Comparison of ENCODE assay signal across 8 mouse cellular contexts in the genomic region with DNA sequence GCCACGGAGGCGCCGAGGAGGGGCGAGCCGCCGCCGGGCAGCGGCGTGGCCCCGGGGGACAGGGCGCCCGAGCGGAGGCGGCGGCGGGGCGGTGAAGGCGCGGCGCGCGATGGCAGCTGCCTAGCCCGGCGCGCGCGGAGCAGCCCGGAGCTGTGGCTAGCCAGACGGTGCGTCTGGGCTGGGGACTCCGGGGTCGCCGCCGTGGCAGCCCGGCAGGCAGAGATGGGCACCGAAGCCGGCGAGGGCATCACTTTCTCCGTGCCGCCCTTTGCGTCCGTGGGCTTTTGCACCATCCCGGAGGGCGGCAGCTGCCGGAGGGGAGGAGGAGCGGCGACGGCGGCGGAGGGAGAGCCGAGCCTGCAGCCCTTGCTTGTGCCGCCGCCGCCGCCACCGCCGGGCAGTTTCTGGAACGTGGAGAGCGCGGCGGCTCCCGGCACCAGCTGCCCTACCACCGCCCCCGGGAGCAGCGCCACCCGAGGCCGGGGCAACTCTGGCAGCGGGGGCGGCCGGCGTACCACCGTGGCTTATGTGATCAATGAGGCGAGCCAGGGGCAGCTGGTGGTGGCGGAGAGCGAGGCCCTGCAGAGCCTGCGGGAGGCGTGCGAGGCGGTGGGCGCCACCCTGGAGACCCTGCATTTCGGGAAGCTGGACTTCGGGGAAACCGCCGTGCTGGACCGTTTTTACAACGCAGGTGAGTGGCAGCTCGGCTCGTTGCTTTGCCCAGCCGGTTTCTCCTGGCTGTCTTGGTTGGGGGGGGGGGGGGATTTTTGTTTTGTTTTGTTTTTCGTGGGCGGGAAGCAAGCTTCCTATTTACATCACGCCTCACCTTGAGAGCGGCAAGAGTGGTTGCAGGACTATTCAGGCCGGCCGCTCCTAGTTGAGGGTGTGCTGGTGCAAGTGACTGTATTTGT. TPM values are rescaled to one million over a fixed set of nuclear protein-coding genes. Genes with fewer than 3 reads are reported as not detected.
DNase-seq lines count a peak whose midpoint lies in the region; ATAC-seq and TF ChIP-seq lines count a peak whose summit lies in the region.

Map3k5 (plus strand) TSS at position 89 of the 911 bp plus-strand sequence.

- DNase-seq in neural tube, embryonic 11.5 days (ENCODE audit: low spot score) = peak; percentile 74
- DNase-seq in neural tube, embryonic 10.5 days (ENCODE audit: extremely low spot score, low spot score) = no peak
- DNase-seq in cerebellum, adult 9-11 months = peak; percentile 71
- peak; percentile 34 for DNase-seq in gastrocnemius, adult 18-20 months (ENCODE audit: low spot score)
- DNase-seq in intestine, embryonic 14.5 days (ENCODE audit: low spot score) = peak; percentile 83
- peak; percentile 71 for DNase-seq in stomach, postnatal 0 days (ENCODE audit: low spot score)

- peak within 1 kb of the TSS; percentile 73 for H3K4me3 ChIP-seq in neural tube, embryonic 11.5 days (ENCODE audit: low read depth, low read length)
- peak within 1 kb of the TSS; percentile 74 for H3K4me3 ChIP-seq in intestine, embryonic 14.5 days (ENCODE audit: low read depth, low read length)
- H3K4me3 ChIP-seq in limb, embryonic 12.5 days (replicated peaks) = peak within 1 kb of the TSS; percentile 72
- peak within 1 kb of the TSS; percentile 67 for H3K4me3 ChIP-seq in midbrain, embryonic 12.5 days
- H3K4me3 ChIP-seq in stomach, postnatal 0 days (ENCODE audit: low read depth, low read length) = peak within 1 kb of the TSS; percentile 77

- under 1% methylated on average over 64 of the region's 95 CpGs for WGBS in neural tube, embryonic 11.5 days
- WGBS in intestine, embryonic 14.5 days = under 1% methylated on average over 88 of the region's 95 CpGs
- under 1% methylated on average over 92 of the region's 95 CpGs for WGBS in limb, embryonic 12.5 days
- under 1% methylated on average over 86 of the region's 95 CpGs for WGBS in midbrain, embryonic 12.5 days
- under 1% methylated on average over 55 of the region's 95 CpGs for WGBS in stomach, postnatal 0 days

- H3K9me3 ChIP-seq in neural tube, embryonic 11.5 days (ENCODE audit: control insufficient read depth, low read length) = no peaks in the 10 kb centered on the region
- H3K9me3 ChIP-seq in intestine, embryonic 14.5 days (ENCODE audit: control insufficient read depth, low read length) = no peaks in the 10 kb centered on the region
- no peaks in the 10 kb centered on the region for H3K9me3 ChIP-seq in limb, embryonic 12.5 days
- H3K9me3 ChIP-seq in midbrain, embryonic 12.5 days = no peaks in the 10 kb centered on the region
- H3K9me3 ChIP-seq in stomach, postnatal 0 days (ENCODE audit: control insufficient read depth, low read length) = no peaks in the 10 kb centered on the region

- H3K27me3 ChIP-seq in neural tube, embryonic 11.5 days (ENCODE audit: control insufficient read depth, insufficient read depth, low read length) = peaks cover 19% of the 10 kb centered on the region
- H3K27me3 ChIP-seq in intestine, embryonic 14.5 days (replicated peaks; ENCODE audit: control insufficient read depth, insufficient read depth, low read length) = peaks cover 2% of the 10 kb centered on the region; the same call in 1 of the 2 replicates
- peaks cover 28% of the 10 kb centered on the region for H3K27me3 ChIP-seq in limb, embryonic 12.5 days
- peaks cover 63% of the 10 kb centered on the region for H3K27me3 ChIP-seq in midbrain, embryonic 12.5 days
- no peaks in the 10 kb centered on the region for H3K27me3 ChIP-seq in stomach, postnatal 0 days (ENCODE audit: control insufficient read depth, insufficient read depth, low read length)

- H3K4me1 ChIP-seq in neural tube, embryonic 11.5 days (ENCODE audit: control insufficient read depth, insufficient read depth, low read length) = no peaks in the 10 kb centered on the region
- H3K4me1 ChIP-seq in intestine, embryonic 14.5 days (replicated peaks; ENCODE audit: control insufficient read depth, insufficient read depth, low read length) = peaks cover 12% of the 10 kb centered on the region
- H3K4me1 ChIP-seq in limb, embryonic 12.5 days (replicated peaks) = peaks cover 28% of the 10 kb centered on the region
- peaks cover 8% of the 10 kb centered on the region for H3K4me1 ChIP-seq in midbrain, embryonic 12.5 days
- H3K4me1 ChIP-seq in stomach, postnatal 0 days (replicated peaks; ENCODE audit: control insufficient read depth, insufficient read depth) = no peaks in the 10 kb centered on the region

- peak; percentile 80 for ATAC-seq in neural tube, embryonic 11.5 days (ENCODE audit: insufficient read depth, low FRiP score, low TSS enrichment)
- peak; percentile 65 for ATAC-seq in intestine, embryonic 14.5 days (replicated peaks; ENCODE audit: low FRiP score, low TSS enrichment, low read depth)
- ATAC-seq in limb, embryonic 12.5 days (ENCODE audit: insufficient number of reproducible peaks, insufficient read depth, low FRiP score, low TSS enrichment, low read depth) = peak; percentile 47
- ATAC-seq in midbrain, embryonic 12.5 days (ENCODE audit: low FRiP score, low read depth) = peak; percentile 80
- peak; percentile 39 for ATAC-seq in stomach, postnatal 0 days (ENCODE audit: low FRiP score, low TSS enrichment)

- peak within 1 kb of the TSS; percentile 96 for H3K4me2 ChIP-seq in neural tube, embryonic 11.5 days (ENCODE audit: low read depth)
- H3K4me2 ChIP-seq in intestine, embryonic 14.5 days (ENCODE audit: low read length) = peak within 1 kb of the TSS; percentile 74
- peak within 1 kb of the TSS; percentile 95 for H3K4me2 ChIP-seq in limb, embryonic 12.5 days
- peak within 1 kb of the TSS; percentile 73 for H3K4me2 ChIP-seq in midbrain, embryonic 12.5 days (replicated peaks)
- H3K4me2 ChIP-seq in stomach, postnatal 0 days (replicated peaks; ENCODE audit: low read depth) = peak within 1 kb of the TSS; percentile 93

- H3K9ac ChIP-seq in neural tube, embryonic 11.5 days (ENCODE audit: low read length) = peak within 1 kb of the TSS; percentile 60
- peak within 1 kb of the TSS; percentile 64 for H3K9ac ChIP-seq in intestine, embryonic 14.5 days (ENCODE audit: low read length)
- H3K9ac ChIP-seq in limb, embryonic 12.5 days (replicated peaks) = peak within 1 kb of the TSS; percentile 78
- peak within 1 kb of the TSS; percentile 66 for H3K9ac ChIP-seq in midbrain, embryonic 12.5 days (replicated peaks)
- H3K9ac ChIP-seq in stomach, postnatal 0 days (ENCODE audit: low read length) = peak within 1 kb of the TSS; percentile 78

- H3K36me3 ChIP-seq in neural tube, embryonic 11.5 days (ENCODE audit: control insufficient read depth, insufficient read depth, low read length) = no peaks in the 10 kb centered on the region
- H3K36me3 ChIP-seq in intestine, embryonic 14.5 days (ENCODE audit: control insufficient read depth, insufficient read depth, low read length) = no peaks in the 10 kb centered on the region
- H3K36me3 ChIP-seq in limb, embryonic 12.5 days = no peaks in the 10 kb centered on the region
- no peaks in the 10 kb centered on the region for H3K36me3 ChIP-seq in midbrain, embryonic 12.5 days
- no peaks in the 10 kb centered on the region for H3K36me3 ChIP-seq in stomach, postnatal 0 days (ENCODE audit: control insufficient read depth, insufficient read depth, low read length)

- TF ChIP-seq EP300 in stomach, postnatal 0 days (optimal IDR thresholded peaks at IDR 0.05) = no peak

- H3K27ac ChIP-seq in neural tube, embryonic 11.5 days (ENCODE audit: low read depth, low read length) = no peak within 1 kb of the TSS
- peak within 1 kb of the TSS; percentile 77 for H3K27ac ChIP-seq in intestine, embryonic 14.5 days (ENCODE audit: low read depth)
- H3K27ac ChIP-seq in limb, embryonic 12.5 days = peak within 1 kb of the TSS; percentile 66
- peak within 1 kb of the TSS; percentile 30; the same call in 1 of the 2 replicates for H3K27ac ChIP-seq in midbrain, embryonic 12.5 days (replicated peaks)
- H3K27ac ChIP-seq in stomach, postnatal 0 days (replicated peaks) = peak within 1 kb of the TSS; percentile 90

- TF ChIP-seq CTCF in stomach, postnatal 0 days (IDR thresholded peaks at IDR 0.05; ENCODE audit: low read depth) = peak; percentile 53

RNA-seq across cellular contexts. Expression of gene Map3k5, which starts in this region (rescaled TPM):
- polyA plus RNA-seq in neural tube, embryonic 11.5 days (2014; fragmentation: Nextera tagmentation; extraction: Ambion mirVana) = 0.85 and 1.4 TPM in 2 replicates
- total RNA-seq in gastrocnemius, adult 18-20 months (2021) = 1 to 10 TPM; 7.3 to 8.4 TPM
- 2.8 and 3.1 TPM in 2 replicates for polyA plus RNA-seq in intestine, embryonic 14.5 days (2014; fragmentation: Nextera tagmentation; extraction: Ambion mirVana)
- 1.2 and 1.4 TPM in 2 replicates for polyA plus RNA-seq in limb, embryonic 12.5 days (2016; fragmentation: Nextera tagmentation; extraction: Ambion mirVana)
- 0.48 and 0.82 TPM in 2 replicates for polyA plus RNA-seq in midbrain, embryonic 12.5 days (2016; fragmentation: Nextera tagmentation; extraction: Ambion mirVana)
- polyA plus RNA-seq in stomach, postnatal 0 days (2015; fragmentation: Nextera tagmentation; extraction: Ambion mirVana) = 2.4 and 3.1 TPM in 2 replicates

Comparison
In these comparisons a context has a peak if more than half of its experiments do, and no peak if none do; other contexts are left out.
1. Peak in ATAC-seq, H3K4me3 ChIP-seq, H3K27ac ChIP-seq, H3K9ac ChIP-seq and H3K4me2 ChIP-seq in midbrain, embryonic 12.5 days; RNA of the gene not detected or under 1 TPM.